Mouse (Mus musculus) kidney, embryonic 14.5 days (tissue): Measurements from ENCODE around the gene Pitpnc1. TPM values are rescaled to one million over a fixed set of nuclear protein-coding genes. Genes with fewer than 3 reads are reported as not detected.

Experiments used
- ATAC-seq: fragments of 200-750 bp; cut with Nextera tagmentation; 2 replicates; pipeline ENCODE4 v1.8.0; 2017; ENCODE audit warnings: moderate number of reproducible peaks, mild to moderate bottlenecking, moderate TSS enrichment, moderate library complexity; ENCODE audit not compliant: low FRiP score, low TSS enrichment
- H3K27ac ChIP-seq: fragments of 300-500 bp; sonication (generic); 2 replicates; pipeline ENCODE4 v1.5.1; 2014; ENCODE audit warnings: low read depth, mild to moderate bottlenecking, low read length, moderate library complexity, mixed read lengths
- H3K27me3 ChIP-seq: fragments of 300-500 bp; sonication (generic); 2 replicates; pipeline ENCODE4 v1.6.1; 2014; ENCODE audit warnings: mild to moderate bottlenecking, low read length; ENCODE audit not compliant: control insufficient read depth, insufficient read depth
- H3K36me3 ChIP-seq: fragments of 300-500 bp; sonication (generic); 2 replicates; pipeline ENCODE4 v1.6.1; 2014; ENCODE audit warnings: low read length, mixed read lengths; ENCODE audit not compliant: control insufficient read depth, insufficient read depth
- H3K4me1 ChIP-seq: fragments of 300-500 bp; sonication (generic); 2 replicates; pipeline ENCODE4 v1.6.1; 2014; ENCODE audit warnings: low read length, mixed read lengths; ENCODE audit not compliant: control insufficient read depth, insufficient read depth
- H3K4me2 ChIP-seq: fragments of 300-500 bp; sonication (generic); replicated peaks from 2 replicates; pipeline ENCODE4 v1.6.1; 2014; ENCODE audit warnings: low read depth, mild to moderate bottlenecking, low read length
- H3K4me3 ChIP-seq: fragments of 300-500 bp; sonication (generic); 2 replicates; pipeline ENCODE4 v1.5.1; 2014; ENCODE audit warnings: mild to moderate bottlenecking, low read length
- H3K9ac ChIP-seq: fragments of 300-500 bp; sonication (generic); 2 replicates; pipeline ENCODE4 v1.6.1; 2014; ENCODE audit warnings: low read depth, mild to moderate bottlenecking, low read length, moderate library complexity
- H3K9me3 ChIP-seq: fragments of 300-500 bp; sonication (generic); 2 replicates; pipeline ENCODE4 v1.6.1; 2016; ENCODE audit warnings: low read length; ENCODE audit not compliant: control insufficient read depth
- WGBS: fragments of 180-500 bp; shearing (Covaris S2); extraction: QIAGEN DNeasy Blood & Tissue Kit; methylation state at CpG from one replicate; pipeline ENCODE4 v1.1.7; 2014; 5-methylcytosine and 5-hydroxymethylcytosine counted together
- polyA plus RNA-seq: library from polyadenylated mRNA; unstranded; fragments of >200 nt; fragmentation: Nextera tagmentation; extraction: Ambion mirVana; gene quantifications from 2 replicates; pipeline ENCODE4 v1.2.1, GENCODE M21; 2014

The Pitpnc1 gene
- polyA plus RNA-seq, 1 experiment from 2014 or later = 19.4 TPM

- Histone ChIP-seq H3K27ac (no peak overlapping the region), H3K9ac (no peak overlapping the region), H3K9me3 (no peaks in the 10 kb centered on the region), H3K27me3 (no peaks in the 10 kb centered on the region), H3K4me3 (no peak overlapping the region), H3K4me1 (peaks cover 8% of the 10 kb centered on the region; the same call in 1 of the 2 replicates), H3K4me2 (no peak overlapping the region), H3K36me3 (no peaks in the 10 kb centered on the region)
- 80% methylated on average over 7 of the region's 7 CpGs for WGBS
- ATAC-seq = no peak
Measured at GRCm38 (mm10) chr11:107408886-107409285, 61.6 kb downstream of the Pitpnc1 start.

- no peaks in the 10 kb centered on the region for H3K9me3 ChIP-seq
- no peak overlapping the region for H3K4me3 ChIP-seq
- H3K4me1 ChIP-seq = 0 out of 2 replicates have a peak, but pooled peaks cover 8% of the 10 kb centered on the region
- H3K27ac ChIP-seq = no peak overlapping the region
- no peaks in the 10 kb centered on the region for H3K36me3 ChIP-seq
- 89% methylated on average over 9 of the region's 9 CpGs for WGBS
- ATAC-seq = no peak
- H3K9ac ChIP-seq = no peak overlapping the region
- H3K4me2 ChIP-seq = no peak overlapping the region
- H3K27me3 ChIP-seq = no peaks in the 10 kb centered on the region
Measured at GRCm38 (mm10) chr11:107407698-107408097, 62.8 kb downstream of the Pitpnc1 start.

- ATAC-seq = no peak
- Histone ChIP-seq H3K4me1 (0 out of 2 replicates have a peak, but pooled peaks cover 8% of the 10 kb centered on the region), H3K27me3 (no peaks in the 10 kb centered on the region), H3K36me3 (no peaks in the 10 kb centered on the region), H3K4me2 (no peak overlapping the region), H3K9me3 (no peaks in the 10 kb centered on the region), H3K9ac (no peak overlapping the region), H3K4me3 (no peak overlapping the region), H3K27ac (no peak overlapping the region)
- WGBS = 93% methylated on average over 11 of the region's 11 CpGs
Measured at GRCm38 (mm10) chr11:107405606-107406333, 64.7 kb downstream of the Pitpnc1 start.

DNA sequence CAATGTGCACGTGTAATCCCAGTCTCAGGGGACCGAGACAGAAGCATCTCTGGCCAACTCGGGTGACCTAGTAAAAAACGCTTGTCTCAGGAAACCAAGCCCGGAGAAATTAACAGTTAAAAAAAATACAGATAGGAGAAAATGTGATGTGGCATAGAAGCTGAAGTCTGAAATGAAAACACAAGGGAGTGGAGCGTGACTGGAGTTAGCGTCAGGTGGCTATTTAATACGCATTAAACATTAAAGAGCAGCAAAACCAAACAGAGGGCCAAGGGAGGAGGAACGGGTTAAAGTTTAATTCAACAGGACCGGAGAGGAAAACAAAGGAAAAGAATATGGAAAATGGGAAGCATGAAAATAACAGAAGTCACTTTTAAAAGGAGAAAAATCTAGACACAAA lies 67.2 kb downstream of the Pitpnc1 start:
- H3K27me3 ChIP-seq = no peaks in the 10 kb centered on the region
- H3K9ac ChIP-seq = no peak overlapping the region
- ATAC-seq = no peak
- no peak overlapping the region for H3K4me3 ChIP-seq
- H3K4me1 ChIP-seq = no peaks in the 10 kb centered on the region
- H3K36me3 ChIP-seq = no peaks in the 10 kb centered on the region
- 26% methylated on average over 10 of the region's 10 CpGs for WGBS
- H3K4me2 ChIP-seq = no peak overlapping the region
- H3K9me3 ChIP-seq = no peaks in the 10 kb centered on the region
- no peak overlapping the region for H3K27ac ChIP-seq

GRCm38 (mm10) chr11:107401839-107402590 lies 68.5 kb downstream of the Pitpnc1 start:
- Histone ChIP-seq H3K4me2 (no peak overlapping the region), H3K36me3 (no peaks in the 10 kb centered on the region), H3K27me3 (no peaks in the 10 kb centered on the region), H3K27ac (no peak overlapping the region), H3K9me3 (no peaks in the 10 kb centered on the region), H3K4me1 (no peaks in the 10 kb centered on the region), H3K9ac (no peak overlapping the region), H3K4me3 (no peak overlapping the region)
- 92% methylated on average over 5 of the region's 5 CpGs for WGBS
- ATAC-seq = no peak

GRCm38 (mm10) chr11:107400826-107401225 lies 69.7 kb downstream of the Pitpnc1 start:
- Histone ChIP-seq H3K4me2 (no peak overlapping the region), H3K4me1 (no peaks in the 10 kb centered on the region), H3K36me3 (no peaks in the 10 kb centered on the region), H3K27me3 (no peaks in the 10 kb centered on the region), H3K9me3 (no peaks in the 10 kb centered on the region), H3K9ac (no peak overlapping the region), H3K4me3 (no peak overlapping the region), H3K27ac (no peak overlapping the region)
- no peak for ATAC-seq
- 58% methylated on average over 7 of the region's 7 CpGs for WGBS

DNA sequence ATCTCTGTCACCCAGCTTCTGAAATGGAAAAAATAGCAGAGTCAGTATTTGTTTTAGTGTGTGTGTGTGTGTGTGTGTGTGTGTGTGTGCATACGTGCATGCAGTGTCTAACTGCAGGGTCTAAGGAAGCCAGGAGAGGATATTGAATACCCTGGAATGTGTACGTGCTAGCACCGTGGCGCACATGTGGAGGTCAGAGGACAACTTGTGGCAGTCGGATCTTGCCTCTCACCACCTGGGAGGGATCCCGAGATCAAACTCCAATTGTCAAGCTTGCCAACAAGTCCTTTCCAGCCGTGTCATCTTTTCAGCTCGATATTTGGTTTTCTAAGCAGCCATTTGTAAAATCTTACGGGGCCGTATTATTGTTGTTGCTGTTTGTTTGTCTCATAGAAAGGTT lies 70.5 kb downstream of the Pitpnc1 start:
- no peak overlapping the region for H3K4me2 ChIP-seq
- no peak overlapping the region for H3K27ac ChIP-seq
- no peaks in the 10 kb centered on the region for H3K36me3 ChIP-seq
- H3K27me3 ChIP-seq = no peaks in the 10 kb centered on the region
- H3K9me3 ChIP-seq = no peaks in the 10 kb centered on the region
- no peak for ATAC-seq
- 60% methylated on average over 10 of the region's 10 CpGs for WGBS
- no peaks in the 10 kb centered on the region for H3K4me1 ChIP-seq
- no peak overlapping the region for H3K4me3 ChIP-seq
- no peak overlapping the region for H3K9ac ChIP-seq

DNA sequence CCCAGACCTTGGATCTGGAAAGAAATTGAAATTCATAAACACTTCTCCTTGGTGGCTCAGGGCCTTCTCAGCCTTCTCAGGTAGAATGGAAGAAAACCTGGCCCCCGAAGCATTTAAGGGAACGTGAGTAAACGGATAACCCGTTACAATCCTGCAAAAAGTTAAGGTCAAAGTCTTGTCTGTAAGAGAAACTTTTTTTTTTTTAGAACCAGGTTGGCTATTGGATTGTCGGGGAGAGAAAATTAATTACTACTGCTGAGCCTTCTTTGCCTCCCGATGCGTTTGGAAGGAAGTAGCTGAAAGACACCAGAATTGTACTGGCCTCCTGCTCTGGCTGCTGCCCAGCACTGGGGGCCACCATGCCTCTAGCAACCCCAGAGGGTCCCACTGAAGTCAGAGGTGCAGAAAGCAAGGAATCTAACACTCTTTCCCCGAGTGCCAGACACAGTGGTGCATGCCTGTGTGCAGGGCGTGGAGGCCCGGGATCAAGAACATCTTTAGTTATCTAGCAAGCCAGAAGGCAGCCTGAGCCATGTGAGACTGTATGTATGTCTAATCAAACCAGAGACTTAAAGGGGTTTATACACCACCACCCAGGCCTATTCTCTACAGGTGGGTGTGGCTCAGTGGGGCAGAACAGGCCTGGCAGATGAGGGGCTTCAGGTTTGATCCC lies 73.0 kb downstream of the Pitpnc1 start:
- Histone ChIP-seq H3K4me3 (no peak overlapping the region), H3K27me3 (no peaks in the 10 kb centered on the region), H3K4me1 (no peaks in the 10 kb centered on the region), H3K27ac (no peak overlapping the region), H3K9ac (no peak overlapping the region), H3K36me3 (no peaks in the 10 kb centered on the region), H3K9me3 (no peaks in the 10 kb centered on the region), H3K4me2 (no peak overlapping the region)
- ATAC-seq = no peak
- 66% methylated on average over 10 of the region's 10 CpGs for WGBS

DNA sequence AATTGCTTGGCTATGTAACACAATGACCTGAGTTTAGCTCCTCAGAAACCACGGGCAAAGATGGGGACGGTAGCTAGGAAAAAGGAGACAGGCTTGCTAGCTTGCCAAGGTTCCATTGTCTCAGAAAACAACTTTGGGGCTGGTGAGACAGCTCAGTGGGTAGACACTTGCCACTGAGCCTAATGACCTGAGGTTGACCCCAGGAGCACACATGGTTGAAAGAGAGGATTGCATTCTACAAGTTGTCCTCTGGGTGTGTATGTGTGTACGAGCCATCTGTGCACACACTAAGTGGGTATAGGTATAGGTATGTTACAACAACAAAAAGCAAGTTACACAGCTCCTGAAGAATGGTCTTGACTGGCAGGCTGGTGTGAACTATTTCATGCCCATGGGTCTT lies 76.3 kb downstream of the Pitpnc1 start:
- H3K9me3 ChIP-seq = no peaks in the 10 kb centered on the region
- no peaks in the 10 kb centered on the region for H3K36me3 ChIP-seq
- no peak for ATAC-seq
- no peaks in the 10 kb centered on the region for H3K27me3 ChIP-seq
- 75% methylated on average over 3 of the region's 3 CpGs for WGBS
- H3K27ac ChIP-seq = no peak overlapping the region
- no peak overlapping the region for H3K9ac ChIP-seq
- no peak overlapping the region for H3K4me3 ChIP-seq
- H3K4me1 ChIP-seq = no peaks in the 10 kb centered on the region
- no peak overlapping the region for H3K4me2 ChIP-seq
